Mouse (Mus musculus): ENCODE results near the gene Prkn. TPM values are rescaled to one million over a fixed set of nuclear protein-coding genes. Genes with fewer than 3 reads are reported as not detected.

Prkn gene
- polyA plus RNA-seq, 1 experiment = 3.0 TPM

- Histone ChIP-seq H3K4me3 (replicated peaks; ENCODE audit: extremely low read depth, low read depth, low read length) (no peak overlapping the region), H3K4me1 (ENCODE audit: control insufficient read depth, insufficient read depth, low read length) (no peaks in the 10 kb centered on the region)
- 54% methylated on average over 5 of the region's 5 CpGs for WGBS
- TF ChIP-seq CTCF (IDR thresholded peaks at IDR 0.05; ENCODE audit: insufficient read depth, low read length) (no peak), POLR2A (IDR thresholded peaks at IDR 0.05; ENCODE audit: borderline replicate concordance, extremely low read depth, low read depth, low read length) (no peak)
- no peak for DNase-seq
Observed at GRCm38 (mm10) chr17:12029362-12029761, 1189.2 kb downstream of the Prkn start.

- Histone ChIP-seq H3K4me3 (replicated peaks; ENCODE audit: extremely low read depth, low read depth, low read length) (no peak overlapping the region), H3K4me1 (ENCODE audit: control insufficient read depth, insufficient read depth, low read length) (no peaks in the 10 kb centered on the region)
- WGBS = 28% methylated on average over 14 of the region's 14 CpGs
- TF ChIP-seq POLR2A (IDR thresholded peaks at IDR 0.05; ENCODE audit: borderline replicate concordance, extremely low read depth, low read depth, low read length) = no peak
- no peak for TF ChIP-seq CTCF (IDR thresholded peaks at IDR 0.05; ENCODE audit: insufficient read depth, low read length)
- no peak for DNase-seq
Observed at GRCm38 (mm10) chr17:12029921-12030461, 1189.8 kb downstream of the Prkn start.

GRCm38 (mm10) chr17:12030556-12031160 is 1190.5 kb downstream of the Prkn start:
- H3K4me1 ChIP-seq (ENCODE audit: control insufficient read depth, insufficient read depth, low read length) = no peaks in the 10 kb centered on the region
- H3K4me3 ChIP-seq (replicated peaks; ENCODE audit: extremely low read depth, low read depth, low read length) = no peak overlapping the region
- TF ChIP-seq POLR2A (IDR thresholded peaks at IDR 0.05; ENCODE audit: borderline replicate concordance, extremely low read depth, low read depth, low read length) = no peak
- TF ChIP-seq CTCF (IDR thresholded peaks at IDR 0.05; ENCODE audit: insufficient read depth, low read length) = no peak
- DNase-seq = peak; percentile 23
- WGBS = 25% methylated on average over 11 of the region's 11 CpGs

- TF ChIP-seq CTCF (IDR thresholded peaks at IDR 0.05; ENCODE audit: insufficient read depth, low read length) = peak; percentile 50
- TF ChIP-seq POLR2A (IDR thresholded peaks at IDR 0.05; ENCODE audit: borderline replicate concordance, extremely low read depth, low read depth, low read length) = no peak
- DNase-seq = peak; percentile 52
- Histone ChIP-seq H3K4me3 (replicated peaks; ENCODE audit: extremely low read depth, low read depth, low read length) (no peak overlapping the region), H3K4me1 (ENCODE audit: control insufficient read depth, insufficient read depth, low read length) (no peaks in the 10 kb centered on the region)
- under 1% methylated on average over 10 of the region's 10 CpGs for WGBS
Observed at GRCm38 (mm10) chr17:12031203-12031942, 1191.2 kb downstream of the Prkn start.

GRCm38 (mm10) chr17:12032014-12032791 is 1192.0 kb downstream of the Prkn start:
- WGBS = 48% methylated on average over 10 of the region's 10 CpGs
- Histone ChIP-seq H3K4me1 (ENCODE audit: control insufficient read depth, insufficient read depth, low read length) (no peaks in the 10 kb centered on the region), H3K4me3 (replicated peaks; ENCODE audit: extremely low read depth, low read depth, low read length) (no peak overlapping the region)
- TF ChIP-seq POLR2A (IDR thresholded peaks at IDR 0.05; ENCODE audit: borderline replicate concordance, extremely low read depth, low read depth, low read length) (no peak), CTCF (IDR thresholded peaks at IDR 0.05; ENCODE audit: insufficient read depth, low read length) (no peak)
- DNase-seq = no peak

GRCm38 (mm10) chr17:12035386-12035785 is 1195.2 kb downstream of the Prkn start:
- WGBS = 60% methylated on average over 5 of the region's 5 CpGs
- TF ChIP-seq POLR2A (IDR thresholded peaks at IDR 0.05; ENCODE audit: borderline replicate concordance, extremely low read depth, low read depth, low read length) (no peak), CTCF (IDR thresholded peaks at IDR 0.05; ENCODE audit: insufficient read depth, low read length) (no peak)
- no peak overlapping the region for H3K4me3 ChIP-seq (replicated peaks; ENCODE audit: extremely low read depth, low read depth, low read length)

GRCm38 (mm10) chr17:12036205-12036604 is 1196.0 kb downstream of the Prkn start:
- no peak for TF ChIP-seq POLR2A (IDR thresholded peaks at IDR 0.05; ENCODE audit: borderline replicate concordance, extremely low read depth, low read depth, low read length)
- TF ChIP-seq CTCF (IDR thresholded peaks at IDR 0.05; ENCODE audit: insufficient read depth, low read length) = peak; percentile 85
- no peak overlapping the region for H3K4me3 ChIP-seq (replicated peaks; ENCODE audit: extremely low read depth, low read depth, low read length)
- 44% methylated on average over 6 of the region's 6 CpGs for WGBS
- no peaks in the 10 kb centered on the region for H3K4me1 ChIP-seq (ENCODE audit: control insufficient read depth, insufficient read depth, low read length)
- DNase-seq = peak; percentile 48

More at GRCm38 (mm10) chr17:12035386-12035785, 1195.2 kb downstream of the Prkn start:
- H3K4me1 ChIP-seq (ENCODE audit: control insufficient read depth, insufficient read depth, low read length) = no peaks in the 10 kb centered on the region
- DNase-seq = no peak

GRCm38 (mm10) chr17:12037065-12037464 is 1196.9 kb downstream of the Prkn start:
- DNase-seq = no peak
- H3K4me3 ChIP-seq (replicated peaks; ENCODE audit: extremely low read depth, low read depth, low read length) = no peak overlapping the region
- TF ChIP-seq CTCF (IDR thresholded peaks at IDR 0.05; ENCODE audit: insufficient read depth, low read length) = no peak
- no peak for TF ChIP-seq POLR2A (IDR thresholded peaks at IDR 0.05; ENCODE audit: borderline replicate concordance, extremely low read depth, low read depth, low read length)
- 67% methylated on average over 5 of the region's 5 CpGs for WGBS
- no peaks in the 10 kb centered on the region for H3K4me1 ChIP-seq (ENCODE audit: control insufficient read depth, insufficient read depth, low read length)

GRCm38 (mm10) chr17:12037574-12037973 is 1197.4 kb downstream of the Prkn start:
- H3K4me1 ChIP-seq (ENCODE audit: control insufficient read depth, insufficient read depth, low read length) = no peaks in the 10 kb centered on the region
- WGBS = 88% methylated on average over 2 of the region's 2 CpGs
- H3K4me3 ChIP-seq (replicated peaks; ENCODE audit: extremely low read depth, low read depth, low read length) = no peak overlapping the region
- TF ChIP-seq POLR2A (IDR thresholded peaks at IDR 0.05; ENCODE audit: borderline replicate concordance, extremely low read depth, low read depth, low read length) = no peak
- no peak for DNase-seq

All from lung, adult 2 months (tissue).